Mouse (Mus musculus): ENCODE measurements around the gene Slc7a11.
"Not testable (repeated sequence)": the region's sequence is repeated elsewhere in the genome, so short reads cannot be mapped to it uniquely, and the experiment has no call there.

The Slc7a11 gene

DNA sequence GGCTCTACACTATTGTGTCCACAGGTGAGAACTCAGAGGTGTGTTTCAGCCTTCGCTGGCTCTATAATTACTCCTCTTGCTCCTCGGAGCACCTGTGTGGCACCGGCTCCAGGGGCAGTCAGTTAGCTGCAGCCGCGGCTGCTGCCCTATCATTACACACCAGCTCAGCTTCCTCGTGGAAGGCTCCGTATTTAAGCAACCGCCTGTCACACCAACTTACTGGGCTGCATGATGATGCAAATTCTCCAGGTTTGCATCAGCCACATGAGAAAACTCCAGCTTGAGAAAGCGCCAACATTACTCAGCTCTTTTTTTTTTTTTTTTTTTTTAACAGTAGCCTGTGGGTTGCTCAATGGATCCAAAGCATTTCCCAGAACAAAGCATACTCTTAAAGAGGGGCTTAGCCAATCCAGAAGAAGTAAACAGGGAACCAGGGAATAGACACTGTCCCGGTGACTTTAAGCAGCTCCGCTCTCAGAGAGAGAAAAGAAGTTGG is at the start of gene Slc7a11:
TSS of gene Slc7a11 (minus strand) at position 194 of the 496 bp plus-strand sequence.
- peak; percentile 22 to 29 for DNase-seq

DNA sequence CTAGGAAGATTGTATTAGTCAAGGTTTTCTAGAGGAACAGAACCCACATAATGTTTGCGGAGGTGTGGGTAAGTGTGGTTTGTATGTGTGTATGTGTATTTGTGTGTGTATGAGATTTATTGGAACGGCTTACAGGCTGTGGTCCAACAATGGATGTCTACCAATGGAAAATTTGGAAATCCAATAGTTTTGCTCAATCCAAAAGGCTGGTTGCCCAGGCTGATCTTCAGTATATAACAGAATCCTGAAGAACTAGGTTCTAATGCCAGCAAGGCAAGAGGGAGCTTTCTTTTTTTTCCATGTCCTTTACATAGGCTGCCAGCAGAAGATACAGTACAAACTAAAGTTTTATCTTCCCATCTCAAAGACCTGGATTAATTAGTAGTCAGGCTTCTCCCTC is 48.3 kb upstream of the Slc7a11 start:
- no peak for DNase-seq

DNA sequence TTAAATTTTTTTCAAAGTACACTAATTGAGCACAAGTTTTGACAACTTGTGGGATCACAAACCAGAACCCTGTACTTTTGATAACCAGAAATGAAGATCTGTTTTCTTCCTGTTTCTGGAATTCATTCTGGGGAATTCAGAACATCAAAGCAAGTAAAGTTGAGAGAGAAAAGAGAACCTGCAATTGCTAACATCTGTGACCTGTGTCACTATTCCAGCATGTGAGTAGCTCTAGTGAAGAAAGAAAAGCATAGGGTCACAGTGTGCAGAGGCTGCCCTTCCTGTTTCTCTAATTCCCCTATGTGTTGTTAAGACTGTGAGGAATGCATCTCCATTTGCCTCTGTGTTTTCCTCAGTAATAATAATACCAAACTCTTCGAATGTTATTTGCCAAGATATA is 40.7 kb upstream of the Slc7a11 start:
- DNase-seq: no peak

DNA sequence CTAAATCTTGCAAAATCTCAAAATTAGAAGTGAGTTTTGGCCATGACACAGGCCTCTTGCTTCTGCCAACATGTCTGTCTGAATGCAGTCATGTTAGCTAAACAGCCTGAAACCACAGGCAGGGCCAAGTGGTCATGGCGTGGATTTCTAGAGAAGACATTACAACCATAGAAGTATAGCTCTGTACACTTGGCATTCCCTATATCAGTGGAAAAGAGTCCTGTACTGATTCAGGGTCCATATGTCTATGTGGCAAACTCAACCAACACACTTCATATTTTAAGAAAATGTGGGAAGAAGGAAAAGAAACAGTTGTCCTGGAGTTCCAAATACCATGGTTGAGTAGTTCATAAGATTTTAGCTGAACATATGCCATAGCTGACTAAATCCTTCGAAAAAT is 18.8 kb upstream of the Slc7a11 start:
- no peak for DNase-seq

DNA sequence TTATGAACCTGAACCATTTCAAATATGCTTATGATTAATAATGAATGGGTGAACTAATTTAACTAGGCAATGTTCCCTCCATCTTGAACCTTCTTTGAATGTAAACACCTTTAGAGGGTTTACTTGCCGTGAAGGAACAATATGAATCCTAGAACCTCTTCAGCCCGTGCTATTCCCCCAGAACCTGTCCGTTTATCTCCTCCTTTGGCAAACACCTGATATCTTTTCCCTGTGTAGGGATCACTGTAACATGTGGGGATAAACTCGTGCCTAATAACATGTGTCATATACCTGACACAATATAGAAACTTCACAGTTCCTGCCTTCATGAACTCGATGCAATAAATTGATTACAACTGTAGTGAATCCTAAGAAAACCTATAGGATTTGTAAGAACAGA is 13.7 kb upstream of the Slc7a11 start:
- no peak for DNase-seq

DNA sequence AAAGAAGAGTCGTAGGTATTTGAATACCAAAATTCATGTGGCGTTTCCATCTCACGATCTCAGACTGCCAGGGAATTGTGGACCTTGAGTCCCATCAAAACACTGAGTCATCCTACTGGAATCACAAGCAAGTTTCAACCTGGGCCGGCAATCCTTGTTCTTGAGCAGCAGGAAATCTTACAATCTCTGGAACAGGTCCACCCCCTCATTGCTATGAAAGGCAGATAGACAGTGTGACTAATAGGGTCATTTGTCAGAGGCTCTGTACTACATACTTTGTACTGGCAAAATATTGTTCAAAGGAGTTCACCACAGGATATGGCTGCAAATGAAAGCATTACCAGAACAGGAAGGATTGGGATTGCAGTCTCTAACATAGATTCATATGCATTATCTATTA is 13.2 kb upstream of the Slc7a11 start:
- peak in 1 of 2 experiments; percentile 7 for DNase-seq

DNA sequence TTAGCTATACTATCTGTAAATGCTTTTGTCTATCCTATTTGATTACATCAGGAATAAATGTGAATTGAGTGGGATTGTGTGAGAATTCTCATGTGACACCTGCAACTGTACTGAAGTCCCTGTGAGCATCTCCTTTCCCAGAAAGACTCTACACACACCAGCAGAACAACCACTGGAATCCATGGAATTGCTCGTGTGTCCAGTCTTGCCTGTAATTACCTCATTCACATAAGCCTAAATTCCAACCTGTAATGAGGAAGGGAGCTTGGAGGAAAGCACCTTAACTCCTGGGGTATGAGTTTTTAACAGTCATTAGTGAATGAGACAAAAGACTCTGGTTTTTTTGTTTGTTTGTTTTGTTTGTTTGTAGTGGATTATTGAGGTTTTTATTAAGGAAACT is 12.6 kb upstream of the Slc7a11 start:
- no peak for DNase-seq

DNA sequence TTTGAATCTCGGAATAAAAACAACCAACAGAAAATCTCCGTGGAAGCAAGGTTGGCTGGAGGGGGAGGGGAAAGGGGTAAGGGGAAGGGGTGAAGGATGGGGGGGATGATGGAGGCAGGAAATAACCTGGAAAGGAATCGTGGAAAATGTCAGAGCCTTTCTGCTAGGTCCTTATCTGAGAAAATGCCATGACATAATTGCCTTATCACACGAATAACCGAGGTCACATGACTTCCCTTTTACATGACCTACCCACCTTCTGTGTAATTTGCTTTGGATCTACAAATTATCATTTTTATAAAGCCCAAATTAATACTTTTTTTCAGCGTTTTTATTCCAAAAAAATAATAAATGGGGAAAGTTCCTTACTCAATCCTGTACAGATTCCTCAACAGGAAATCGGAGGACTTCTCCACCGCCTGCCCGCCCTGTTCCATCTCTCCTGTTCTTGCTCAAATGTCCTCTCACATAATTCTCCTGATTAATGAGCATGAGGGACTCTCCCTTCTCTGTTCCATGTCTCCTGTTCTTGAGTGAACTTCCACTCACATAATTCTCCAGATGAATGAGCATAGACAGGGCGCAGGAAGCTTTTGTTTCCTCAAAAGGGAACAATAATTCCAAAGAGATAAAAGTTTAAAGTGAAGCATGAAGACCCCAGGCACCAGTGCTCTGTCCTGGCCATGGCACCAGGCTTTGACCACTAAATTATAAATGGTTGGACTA is 1.8 kb upstream of the Slc7a11 start:
- DNase-seq: no peak

DNA sequence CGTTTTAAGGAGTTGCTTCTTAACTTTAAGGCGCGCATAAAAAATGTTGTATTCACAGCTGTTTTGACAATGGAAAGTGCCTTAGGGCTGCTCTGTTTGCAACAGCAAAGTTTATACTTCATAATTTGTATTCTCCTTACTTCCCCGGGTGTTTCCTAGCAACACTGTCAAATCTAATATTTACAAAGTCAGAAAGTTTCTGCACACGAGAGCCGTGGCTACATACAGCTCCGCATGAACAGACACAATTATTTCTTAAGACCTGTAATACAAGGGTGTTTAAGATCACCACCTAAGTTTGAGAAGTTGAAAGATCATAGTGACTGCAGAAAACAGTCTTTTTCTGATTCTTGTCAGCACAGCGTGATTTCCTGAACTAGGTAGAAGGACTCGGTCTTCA is 528 bp upstream of the Slc7a11 start:
- no peak for DNase-seq

DNA sequence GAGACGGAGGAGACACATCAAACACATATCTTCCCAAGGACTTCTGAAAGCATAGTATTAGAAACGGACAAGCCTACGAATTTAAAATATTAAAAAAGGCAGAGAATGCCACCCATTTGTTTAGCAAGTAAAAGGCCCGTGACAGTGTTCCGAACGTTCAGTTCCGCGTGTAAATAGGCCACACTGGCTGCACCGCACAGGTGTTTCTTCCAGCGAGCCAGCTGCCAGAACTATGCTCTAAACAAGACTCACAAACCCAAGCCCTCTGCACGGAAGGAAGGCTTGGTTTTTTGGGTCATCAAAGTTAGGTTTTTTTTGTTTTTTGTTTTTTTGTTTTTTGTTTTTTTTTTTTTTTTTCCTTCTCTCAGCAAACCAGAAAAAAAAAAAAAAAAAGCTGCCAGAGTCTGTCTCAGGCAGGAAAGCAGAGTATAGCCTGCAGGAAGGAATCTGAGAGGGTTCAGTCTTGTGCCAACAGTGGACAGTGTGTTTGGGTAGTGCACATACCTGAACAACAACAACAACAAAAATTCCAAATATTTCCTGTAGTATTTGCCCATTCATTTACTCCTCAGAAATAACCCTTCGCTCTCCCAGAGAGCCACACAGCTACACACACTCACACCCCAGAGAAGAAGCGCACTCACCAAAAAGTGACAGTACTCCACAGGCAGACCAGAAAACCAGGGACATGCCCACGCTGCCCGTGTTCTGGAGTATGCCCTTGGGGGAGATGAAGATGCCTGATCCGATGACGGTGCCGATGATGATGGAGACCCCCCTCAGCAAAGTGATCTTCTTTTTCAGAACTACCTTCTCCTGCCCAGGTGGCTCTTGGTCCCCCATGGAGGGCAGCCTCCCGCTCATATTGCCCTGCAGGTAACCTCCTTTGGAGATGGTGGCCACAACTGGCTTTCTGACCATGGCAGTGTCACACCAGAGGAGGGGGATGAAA is 797 bp downstream of the Slc7a11 start:
- DNase-seq: peak in 1 of 2 experiments; percentile 5

DNA sequence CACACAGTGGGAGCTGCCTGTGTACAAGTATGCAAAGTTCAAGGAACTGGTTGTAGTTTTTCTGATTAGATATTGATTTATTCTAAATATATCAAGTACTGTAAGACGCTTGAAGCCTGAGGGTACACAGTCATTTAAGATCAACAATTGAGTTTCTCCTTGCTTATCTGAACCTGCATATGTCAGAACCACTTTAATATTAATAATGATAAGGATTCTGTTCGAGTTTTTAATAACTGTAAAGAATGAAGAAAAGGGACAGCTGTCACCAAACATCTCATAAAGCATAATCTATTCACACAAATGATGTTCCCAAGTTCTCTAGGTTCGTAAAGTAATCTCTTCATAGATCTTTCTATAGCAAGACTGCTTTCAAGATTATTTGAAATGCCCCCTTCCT is 2.1 kb downstream of the Slc7a11 start:
- DNase-seq: no peak

DNA sequence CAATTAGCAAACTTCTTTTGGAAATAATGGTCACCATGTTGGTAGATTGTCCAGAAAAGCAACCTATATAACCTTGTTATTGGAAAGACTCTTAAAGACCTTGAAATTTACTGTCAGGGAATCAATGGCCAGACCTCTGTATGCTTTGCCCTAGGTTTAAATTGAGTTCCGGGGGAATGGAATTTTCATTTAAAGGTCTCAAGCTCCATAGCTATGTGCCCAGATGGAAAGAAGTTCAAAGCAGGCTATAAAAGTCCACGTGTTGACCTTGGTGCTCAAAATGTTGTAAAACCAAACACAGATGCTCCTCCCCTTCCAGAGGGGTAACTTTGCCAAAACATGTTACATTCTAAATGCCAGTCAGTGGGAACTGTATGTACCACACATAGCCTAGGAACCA is 3.0 kb downstream of the Slc7a11 start:
- DNase-seq: no peak

DNA sequence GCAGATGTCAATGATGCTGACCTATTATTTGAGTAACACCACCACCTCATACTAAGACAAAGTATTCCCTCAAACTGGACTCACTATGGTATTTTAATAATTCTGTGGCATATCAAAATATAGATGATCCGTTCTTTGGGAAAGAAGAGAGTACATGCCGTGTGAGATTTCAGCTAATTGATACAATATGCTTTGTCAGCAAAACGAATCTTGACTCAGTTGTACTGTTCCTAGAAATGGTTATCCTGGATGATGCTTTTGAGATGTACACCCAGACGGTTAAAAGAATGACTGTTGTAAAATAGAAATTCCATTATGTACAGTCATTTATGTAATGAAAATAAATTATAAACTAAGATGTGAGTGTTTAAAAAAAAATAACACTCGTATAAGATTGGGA is 4.0 kb downstream of the Slc7a11 start:
- no peak for DNase-seq

DNA sequence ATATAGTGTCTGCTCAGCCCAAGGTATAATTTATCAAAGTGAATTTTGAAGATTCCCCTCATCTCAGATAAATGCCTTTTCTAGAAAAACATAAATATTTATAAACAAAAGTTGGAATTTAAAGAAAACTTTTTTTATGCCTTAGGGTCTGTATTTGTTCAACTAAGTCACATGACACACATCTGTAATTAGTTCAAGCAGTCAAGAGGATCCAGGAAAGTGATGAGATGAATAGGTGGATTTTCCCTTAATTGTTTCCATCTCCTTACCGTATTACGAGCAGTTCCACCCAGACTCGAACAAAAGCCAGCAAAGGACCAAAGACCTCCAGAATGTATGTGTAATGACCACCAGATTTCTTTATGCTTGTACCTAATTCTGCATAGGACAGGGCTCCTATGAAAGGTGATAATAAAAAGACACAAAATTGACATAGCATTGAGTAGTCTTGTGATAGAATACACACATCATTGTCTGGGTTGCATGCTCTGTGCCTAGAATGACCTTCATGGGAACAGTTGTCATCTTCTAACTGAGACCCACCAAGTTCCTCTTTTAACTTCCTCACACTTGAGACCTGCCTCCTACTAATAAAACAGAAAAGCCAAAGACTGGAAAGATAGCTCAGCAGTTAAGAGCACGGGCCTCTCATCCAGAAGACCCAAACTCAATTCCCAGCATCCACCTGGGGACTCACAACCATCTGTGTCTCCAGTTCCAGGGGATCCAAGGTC is 4.7 kb downstream of the Slc7a11 start:
- DNase-seq: no peak

DNA sequence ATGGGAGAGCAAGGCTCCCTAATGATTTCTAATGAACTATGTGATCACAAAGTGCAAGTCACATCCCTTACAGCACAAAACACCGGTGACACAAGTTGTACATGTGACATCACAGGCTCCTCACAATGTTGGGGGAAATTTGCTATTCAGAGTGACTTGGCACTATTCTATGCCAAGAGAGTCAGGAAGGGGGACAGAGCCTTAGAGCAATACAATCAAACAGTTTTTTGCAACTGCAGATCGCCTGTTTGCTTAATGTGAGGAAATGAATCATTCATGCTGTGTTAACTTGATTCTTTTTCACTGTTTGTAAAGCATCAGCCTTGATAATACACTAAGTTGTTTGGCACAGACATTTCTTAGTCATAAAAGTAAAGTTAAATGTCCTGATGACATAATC is 5.3 kb downstream of the Slc7a11 start:
- DNase-seq: not testable (repeated sequence)

DNA sequence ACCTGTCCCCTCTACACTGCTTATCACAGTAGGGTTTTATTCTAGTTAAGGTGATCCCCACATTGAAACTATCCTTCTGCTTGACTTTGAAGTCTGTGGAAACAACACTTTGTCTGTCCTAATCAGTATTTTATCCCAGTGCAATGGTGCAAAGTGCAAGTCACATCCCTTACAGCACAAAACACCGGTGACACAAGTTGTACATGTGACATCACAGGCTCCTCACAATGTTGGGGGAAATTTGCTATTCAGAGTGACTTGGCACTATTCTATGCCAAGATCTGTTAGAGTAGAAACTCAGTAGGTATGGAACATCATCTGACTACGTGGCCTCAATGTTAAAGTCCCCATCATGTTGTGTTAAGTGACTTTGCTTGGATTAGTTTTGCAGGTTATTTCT is 7.0 kb downstream of the Slc7a11 start:
- DNase-seq: not testable (repeated sequence)

DNA sequence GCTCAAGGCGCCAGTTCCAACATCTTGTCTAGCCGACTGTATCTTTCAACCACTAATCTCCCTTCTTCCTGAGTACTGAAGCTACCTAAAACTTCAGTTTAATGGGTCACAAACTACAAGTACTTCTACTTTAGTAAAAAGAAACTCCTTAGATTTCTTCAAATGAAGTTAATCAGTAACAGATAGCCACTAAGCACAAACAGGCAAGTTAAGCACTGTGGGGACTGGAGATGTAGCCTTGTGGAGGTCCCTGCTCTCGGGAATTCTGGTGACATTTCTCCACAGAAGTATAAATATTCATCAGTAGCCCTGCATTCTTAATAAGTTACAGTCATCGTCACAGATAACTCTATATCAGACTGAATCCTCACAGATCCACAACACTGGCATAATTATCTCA is 9.6 kb downstream of the Slc7a11 start:
- no peak for DNase-seq

DNA sequence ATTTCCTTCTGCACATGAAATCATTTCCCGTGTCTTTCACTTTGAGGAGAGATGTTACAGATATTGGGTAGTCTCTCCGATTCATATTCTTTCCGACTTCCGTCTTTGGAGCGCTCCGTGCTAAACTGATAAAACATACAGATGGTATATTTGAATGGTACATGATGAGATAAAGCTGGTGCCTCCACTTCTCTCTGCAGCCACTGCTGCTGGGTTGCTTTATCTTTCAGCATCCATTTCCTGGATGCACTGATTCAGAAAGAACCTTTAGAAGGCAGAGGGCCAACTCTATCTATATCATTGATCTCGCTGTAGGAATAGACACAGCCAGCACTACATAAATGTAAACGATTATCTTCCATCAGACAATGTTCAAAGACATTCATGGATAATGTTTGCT is 12.6 kb downstream of the Slc7a11 start:
- DNase-seq: no peak

DNA sequence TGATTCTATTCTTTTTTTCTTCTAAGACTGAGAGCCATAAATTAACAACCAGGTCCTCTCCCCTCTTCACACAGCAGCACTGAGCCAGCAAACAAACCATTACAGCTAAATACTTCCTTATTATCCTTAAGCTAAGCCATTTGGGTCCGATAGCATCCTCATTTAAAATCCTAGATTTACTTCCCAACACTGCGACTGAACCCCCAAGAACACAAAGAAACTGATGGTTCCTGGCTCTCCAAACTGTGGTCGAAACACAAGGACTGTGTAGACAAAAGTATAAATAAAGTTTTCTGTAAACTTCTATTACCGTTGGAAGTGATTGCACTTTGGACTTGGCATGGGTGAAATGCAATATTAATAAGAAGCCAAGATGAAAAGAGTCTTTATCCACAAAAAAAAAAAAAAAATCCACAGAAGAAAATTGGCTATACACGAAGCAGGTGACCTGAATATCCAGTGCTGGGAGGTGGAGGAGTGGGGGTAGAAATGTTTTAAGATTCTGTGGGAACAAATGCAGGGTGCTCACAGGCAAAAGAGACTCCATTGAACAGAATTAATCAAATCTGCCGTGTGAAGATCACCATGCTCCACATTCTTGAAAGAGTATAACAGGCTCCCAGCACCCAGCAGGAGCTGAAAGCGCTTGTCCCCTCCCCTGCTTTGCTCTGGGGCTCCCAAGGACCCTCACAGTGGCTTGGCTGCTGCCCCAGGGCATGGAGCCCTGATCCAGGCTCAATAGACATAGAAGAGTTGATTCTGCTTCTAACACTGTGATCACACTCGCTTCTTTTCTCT is 21.7 kb downstream of the Slc7a11 start:
- peak; percentile 26 to 57 for DNase-seq

DNA sequence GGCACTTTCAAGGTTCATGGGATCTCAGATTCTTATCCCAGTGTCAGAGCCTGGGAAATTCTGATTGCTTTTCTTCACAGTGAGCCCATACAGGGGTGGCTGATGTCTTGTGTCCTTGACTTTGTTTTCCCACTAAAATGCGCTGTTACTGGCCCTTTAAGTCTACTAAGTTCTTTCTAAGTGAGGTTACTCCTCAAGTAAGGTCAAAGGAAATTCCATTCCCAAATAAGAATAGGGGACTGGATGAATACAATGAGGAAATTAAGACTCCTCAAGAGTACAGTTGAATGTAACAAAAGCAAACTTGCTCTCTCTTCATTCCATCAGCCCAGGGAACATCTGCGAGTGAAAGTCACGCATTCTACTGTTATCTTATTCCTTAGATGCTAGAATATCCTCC is 24.3 kb downstream of the Slc7a11 start:
- DNase-seq: no peak

DNA sequence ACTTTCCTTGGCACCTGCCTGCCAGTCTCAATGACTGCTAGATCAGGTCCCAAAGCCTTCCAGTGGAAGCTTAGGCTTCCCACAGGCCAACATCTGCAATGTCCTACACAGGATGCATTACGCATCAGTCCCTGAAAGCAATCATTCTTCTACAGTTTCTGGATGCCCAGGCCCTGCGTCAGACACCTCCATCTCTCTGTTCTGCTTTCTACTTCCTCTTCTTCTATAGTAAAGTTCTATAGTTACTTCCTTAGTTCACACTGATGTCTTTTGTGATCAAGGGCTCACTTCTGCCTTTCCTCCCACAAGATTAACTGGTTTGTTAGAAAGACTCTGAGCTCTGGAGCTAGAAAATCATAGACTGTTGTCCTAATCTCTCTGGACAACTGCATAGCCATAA is 36.6 kb downstream of the Slc7a11 start:
- DNase-seq: no peak

DNA sequence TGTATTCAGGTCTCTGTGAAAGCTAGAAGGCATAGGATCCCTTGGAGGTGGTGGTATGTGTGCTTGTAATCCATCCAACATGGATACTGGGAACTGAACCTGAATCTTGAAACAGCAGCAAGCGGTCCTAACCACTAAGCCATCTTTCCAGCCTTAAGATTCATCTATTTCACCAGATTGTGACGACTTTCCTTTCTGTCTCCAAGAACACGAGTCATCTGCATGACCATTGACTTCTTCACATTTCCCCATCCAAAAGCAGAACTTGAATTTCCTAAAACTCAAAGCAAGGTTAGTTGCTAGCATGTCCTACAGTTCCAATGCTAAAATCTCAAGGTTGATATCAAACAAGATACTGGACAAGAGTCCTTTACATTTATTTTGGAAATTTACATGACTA is 37.5 kb downstream of the Slc7a11 start:
- no peak for DNase-seq

Data from cerebellum, postnatal 10 days (tissue).